Mouse (Mus musculus): ENCODE data around the gene Fam169b. TPM values are rescaled to one million over a fixed set of nuclear protein-coding genes. Genes with fewer than 3 reads are reported as not detected.

The Fam169b gene
- total and polyA plus RNA-seq, 2 experiments from 2014 or later, result 0.12 to 0.14 TPM

- DNase-seq (no peak), ATAC-seq (no peak)
- peaks cover 5% of the 10 kb centered on the region; the same call in 1 of the 2 replicates for H3K4me1 ChIP-seq (ENCODE audit: insufficient read depth)
- WGBS, result 78% methylated on average over 5 of the region's 5 CpGs
- no peak overlapping the region for H3K4me3 ChIP-seq (ENCODE audit: low read depth, low read length)
- H3K27ac ChIP-seq (ENCODE audit: low read depth, low read length), result no peak overlapping the region
- no peak for TF ChIP-seq CTCF (IDR thresholded peaks at IDR 0.05; ENCODE audit: low read depth)
- H3K36me3 ChIP-seq (ENCODE audit: insufficient read depth), result peaks cover 15% of the 10 kb centered on the region; the same call in 1 of the 2 replicates
- no peak overlapping the region for H3K4me2 ChIP-seq (ENCODE audit: low read depth)
- no peaks in the 10 kb centered on the region for H3K27me3 ChIP-seq (ENCODE audit: insufficient read depth, low read length)
- no peaks in the 10 kb centered on the region for H3K9me3 ChIP-seq (ENCODE audit: low read length)
- H3K9ac ChIP-seq, result no peak overlapping the region
Measured at GRCm38 (mm10) chr7:68232521-68232920, 41.1 kb upstream of the Fam169b start.

- H3K27me3 ChIP-seq (ENCODE audit: insufficient read depth, low read length), result no peaks in the 10 kb centered on the region
- no peak overlapping the region for H3K4me2 ChIP-seq (ENCODE audit: low read depth)
- no peak for TF ChIP-seq CTCF (IDR thresholded peaks at IDR 0.05; ENCODE audit: low read depth)
- peak; percentile 80 for ATAC-seq
- 26% methylated on average over 13 of the region's 13 CpGs for WGBS
- H3K9me3 ChIP-seq (ENCODE audit: low read length), result no peaks in the 10 kb centered on the region
- peak; percentile 63 for DNase-seq
- no peak overlapping the region for H3K4me3 ChIP-seq (ENCODE audit: low read depth, low read length)
- H3K27ac ChIP-seq (ENCODE audit: low read depth, low read length), result no peak overlapping the region
- H3K9ac ChIP-seq, result no peak overlapping the region
- H3K36me3 ChIP-seq (ENCODE audit: insufficient read depth), result peaks cover 8% of the 10 kb centered on the region; the same call in 1 of the 2 replicates
- H3K4me1 ChIP-seq (ENCODE audit: insufficient read depth), result peaks cover 5% of the 10 kb centered on the region; the same call in 1 of the 2 replicates
Measured at GRCm38 (mm10) chr7:68233619-68234223, 39.9 kb upstream of the Fam169b start.

GRCm38 (mm10) chr7:68236817-68237216, 36.8 kb upstream of the Fam169b start:
- DNase-seq (no peak), ATAC-seq (no peak)
- TF ChIP-seq CTCF (IDR thresholded peaks at IDR 0.05; ENCODE audit: low read depth), result no peak
- WGBS, result 79% methylated on average over 8 of the region's 8 CpGs
- Histone ChIP-seq H3K4me1 (ENCODE audit: insufficient read depth) (peaks cover 5% of the 10 kb centered on the region; the same call in 1 of the 2 replicates), H3K4me2 (ENCODE audit: low read depth) (no peak overlapping the region), H3K4me3 (ENCODE audit: low read depth, low read length) (no peak overlapping the region), H3K9ac (no peak overlapping the region), H3K36me3 (ENCODE audit: insufficient read depth) (no peaks in the 10 kb centered on the region), H3K27ac (ENCODE audit: low read depth, low read length) (no peak overlapping the region), H3K27me3 (ENCODE audit: insufficient read depth, low read length) (no peaks in the 10 kb centered on the region), H3K9me3 (ENCODE audit: low read length) (no peaks in the 10 kb centered on the region)

- Histone ChIP-seq H3K36me3 (ENCODE audit: insufficient read depth) (no peaks in the 10 kb centered on the region), H3K4me2 (ENCODE audit: low read depth) (no peak overlapping the region)
- no peak for ATAC-seq
Measured at GRCm38 (mm10) chr7:68239220-68239827, 34.3 kb upstream of the Fam169b start.

GRCm38 (mm10) chr7:68241205-68241604, 32.4 kb upstream of the Fam169b start:
- no peaks in the 10 kb centered on the region for H3K4me1 ChIP-seq (ENCODE audit: insufficient read depth)
- H3K9ac ChIP-seq, result no peak overlapping the region
- no peak overlapping the region for H3K4me3 ChIP-seq (ENCODE audit: low read depth, low read length)
- no peak overlapping the region for H3K4me2 ChIP-seq (ENCODE audit: low read depth)
- DNase-seq, result no peak
- no peaks in the 10 kb centered on the region for H3K27me3 ChIP-seq (ENCODE audit: insufficient read depth, low read length)
- no peak for ATAC-seq
- H3K27ac ChIP-seq (ENCODE audit: low read depth, low read length), result no peak overlapping the region
- no peaks in the 10 kb centered on the region for H3K9me3 ChIP-seq (ENCODE audit: low read length)
- WGBS, result 84% methylated on average over 9 of the region's 9 CpGs
- H3K36me3 ChIP-seq (ENCODE audit: insufficient read depth), result no peaks in the 10 kb centered on the region
- TF ChIP-seq CTCF (IDR thresholded peaks at IDR 0.05; ENCODE audit: low read depth), result no peak

More at GRCm38 (mm10) chr7:68239220-68239827, 34.3 kb upstream of the Fam169b start:
- no peak for DNase-seq
- H3K9ac ChIP-seq, result no peak overlapping the region
- no peaks in the 10 kb centered on the region for H3K9me3 ChIP-seq (ENCODE audit: low read length)
- no peaks in the 10 kb centered on the region for H3K4me1 ChIP-seq (ENCODE audit: insufficient read depth)
- H3K27ac ChIP-seq (ENCODE audit: low read depth, low read length), result no peak overlapping the region
- H3K4me3 ChIP-seq (ENCODE audit: low read depth, low read length), result no peak overlapping the region
- TF ChIP-seq CTCF (IDR thresholded peaks at IDR 0.05; ENCODE audit: low read depth), result no peak
- WGBS, result 70% methylated on average over 11 of the region's 11 CpGs
- no peaks in the 10 kb centered on the region for H3K27me3 ChIP-seq (ENCODE audit: insufficient read depth, low read length)

- Histone ChIP-seq H3K9me3 (ENCODE audit: low read length) (no peaks in the 10 kb centered on the region), H3K4me2 (ENCODE audit: low read depth) (no peak overlapping the region), H3K9ac (no peak overlapping the region), H3K36me3 (ENCODE audit: insufficient read depth) (no peaks in the 10 kb centered on the region), H3K4me1 (ENCODE audit: insufficient read depth) (no peaks in the 10 kb centered on the region), H3K27ac (ENCODE audit: low read depth, low read length) (no peak overlapping the region), H3K27me3 (ENCODE audit: insufficient read depth, low read length) (no peaks in the 10 kb centered on the region), H3K4me3 (ENCODE audit: low read depth, low read length) (no peak overlapping the region)
- DNase-seq (no peak), ATAC-seq (no peak)
- 52% methylated on average over 4 of the region's 4 CpGs for WGBS
- TF ChIP-seq CTCF (IDR thresholded peaks at IDR 0.05; ENCODE audit: low read depth), result no peak
Measured at GRCm38 (mm10) chr7:68245681-68246080, 28.0 kb upstream of the Fam169b start.

- ATAC-seq (no peak), DNase-seq (no peak)
- Histone ChIP-seq H3K36me3 (ENCODE audit: insufficient read depth) (no peaks in the 10 kb centered on the region), H3K9ac (no peak overlapping the region), H3K27ac (ENCODE audit: low read depth, low read length) (no peak overlapping the region), H3K9me3 (ENCODE audit: low read length) (no peaks in the 10 kb centered on the region), H3K4me2 (ENCODE audit: low read depth) (no peak overlapping the region), H3K27me3 (ENCODE audit: insufficient read depth, low read length) (no peaks in the 10 kb centered on the region), H3K4me1 (ENCODE audit: insufficient read depth) (no peaks in the 10 kb centered on the region), H3K4me3 (ENCODE audit: low read depth, low read length) (no peak overlapping the region)
- WGBS, result 82% methylated on average over 8 of the region's 8 CpGs
- TF ChIP-seq CTCF (IDR thresholded peaks at IDR 0.05; ENCODE audit: low read depth), result no peak
Measured at GRCm38 (mm10) chr7:68246249-68246648, 27.4 kb upstream of the Fam169b start.
